Mouse (Mus musculus): ENCODE measurements around the gene Spty2d1. TPM values are rescaled to one million over a fixed set of nuclear protein-coding genes. Genes with fewer than 3 reads are reported as not detected.
A peak's percentile ranks its signal among the peaks of the same experiment; 100 is the strongest.

Gene Spty2d1
- total and polyA plus RNA-seq, 3 experiments = 14.4 to 36.9 (median 14.9) TPM

GRCm38 (mm10) chr7:46999983-47000643 lies 8.1 kb downstream of the Spty2d1 start:
- peaks cover 9 to 39% of the 10 kb centered on the region in 2 experiments for H3K36me3 ChIP-seq (ENCODE audit: control insufficient read depth in 1 of 2, insufficient read depth in 2 of 2, low read length in 2 of 2)
- no peaks in the 10 kb centered on the region for H3K27me3 ChIP-seq (ENCODE audit: control insufficient read depth in 1 of 2, insufficient read depth in 2 of 2, low read length in 2 of 2)
- H3K9ac ChIP-seq (ENCODE audit: control insufficient read depth, low read depth, low read length, poor library complexity, severe bottlenecking) = no peak overlapping the region
- TF ChIP-seq KAT2A (conservative IDR thresholded peaks at IDR 0.05; ENCODE audit: low read depth, low read length) (no peak), ELF1 (IDR thresholded peaks at IDR 0.05; ENCODE audit: low read depth, low read length) (no peak), CHD1 (IDR thresholded peaks at IDR 0.05; ENCODE audit: low read depth, low read length) (no peak), MAX (IDR thresholded peaks at IDR 0.05; ENCODE audit: low read length) (no peak), GATA1 (IDR thresholded peaks at IDR 0.05; ENCODE audit: low read depth, low read length) (no peak), MEF2A (IDR thresholded peaks at IDR 0.05; ENCODE audit: extremely low read depth, insufficient replicate concordance, low read depth, low read length, poor library complexity, severe bottlenecking) (no peak), MXI1 (IDR thresholded peaks at IDR 0.05; ENCODE audit: low read depth, low read length) (no peak), SMC3 (IDR thresholded peaks at IDR 0.05; ENCODE audit: low read depth, low read length) (no peak), NELFE (IDR thresholded peaks at IDR 0.05; ENCODE audit: low read depth, low read length) (no peak), ETS1 (IDR thresholded peaks at IDR 0.05; ENCODE audit: low read depth, low read length) (no peak)
- H3K9me3 ChIP-seq (replicated peaks; ENCODE audit: insufficient read depth, low read length) = no peaks in the 10 kb centered on the region
- no peak overlapping the region for H3K27ac ChIP-seq (ENCODE audit: control insufficient read depth, low read depth, low read length)
- DNase-seq (ENCODE audit: low read depth, low spot score) = no peak
- H3K4me1 ChIP-seq (ENCODE audit: control insufficient read depth in 1 of 2, insufficient read depth in 2 of 2, low read length in 2 of 2) = peaks cover 12 to 28% of the 10 kb centered on the region in 2 experiments
- H3K79me2 ChIP-seq (ENCODE audit: control insufficient read depth, insufficient read depth, low read length, poor library complexity) = peaks cover 17% of the 10 kb centered on the region
- H3K4me3 ChIP-seq (ENCODE audit: control insufficient read depth in 1 of 2, insufficient read depth in 1 of 2, low read depth in 2 of 2, low read length in 2 of 2) = no peak overlapping the region

- Histone ChIP-seq H3K79me2 (ENCODE audit: control insufficient read depth, insufficient read depth, low read length, poor library complexity) (peaks cover 12% of the 10 kb centered on the region), H3K4me1 (ENCODE audit: control insufficient read depth in 1 of 2, insufficient read depth in 2 of 2, low read length in 2 of 2) (peaks cover 12 to 28% of the 10 kb centered on the region in 2 experiments), H3K27ac (ENCODE audit: control insufficient read depth, low read depth, low read length) (peak overlapping the region; percentile 29), H3K4me3 (ENCODE audit: control insufficient read depth in 1 of 2, insufficient read depth in 1 of 2, low read depth in 2 of 2, low read length in 2 of 2) (no peak overlapping the region), H3K9ac (ENCODE audit: control insufficient read depth, low read depth, low read length, poor library complexity, severe bottlenecking) (no peak overlapping the region), H3K9me3 (replicated peaks; ENCODE audit: insufficient read depth, low read length) (no peaks in the 10 kb centered on the region), H3K36me3 (ENCODE audit: control insufficient read depth in 1 of 2, insufficient read depth in 2 of 2, low read length in 2 of 2) (peaks cover 10 to 39% of the 10 kb centered on the region in 2 experiments), H3K27me3 (ENCODE audit: control insufficient read depth in 1 of 2, insufficient read depth in 2 of 2, low read length in 2 of 2) (no peaks in the 10 kb centered on the region)
- DNase-seq (ENCODE audit: low read depth, low spot score) = peak; percentile 78
- TF ChIP-seq GATA1 (IDR thresholded peaks at IDR 0.05; ENCODE audit: low read depth, low read length) (peak; percentile 79), MYC (IDR thresholded peaks at IDR 0.05; ENCODE audit: low read depth, low read length) (no peak), TBP (IDR thresholded peaks at IDR 0.05; ENCODE audit: low read depth, low read length) (peak; percentile 64; the same call in 1 of the 2 replicates), EP300 (IDR thresholded peaks at IDR 0.05; ENCODE audit: low read depth in 1 of 2, low read length in 2 of 2) (peak; percentile 41 to 85; a peak in 3 of 4 replicates), HCFC1 (IDR thresholded peaks at IDR 0.05; ENCODE audit: low read depth, low read length) (no peak), RCOR1 (IDR thresholded peaks at IDR 0.05; ENCODE audit: low read depth, low read length) (peak; percentile 91), TCF12 (IDR thresholded peaks at IDR 0.05; ENCODE audit: low read depth, low read length) (no peak), ETS1 (IDR thresholded peaks at IDR 0.05; ENCODE audit: low read depth, low read length) (peak; percentile 72)
Measured at GRCm38 (mm10) chr7:46998942-46999341, 9.3 kb downstream of the Spty2d1 start.
